13 mouse cellular contexts compared by ENCODE assay signal in genomic region chr7:16780076-16780475, GRCm38 (mm10). TPM values are rescaled to one million over a fixed set of nuclear protein-coding genes. Genes with fewer than 3 reads are reported as not detected.
DNase-seq lines count a peak whose midpoint lies in the region; ATAC-seq and TF ChIP-seq lines count a peak whose summit lies in the region.
"Had no signal": no experiment of that assay in that cellular context is flagged by ENCODE, and none has a peak within 500 bp of the region (broad histone marks: within the 10 kb centered on the region; RNA-seq: fewer than 3 reads in every experiment).

No protein-coding gene starts in this region.

- peaks cover 28% of the 10 kb centered on the region for H3K4me1 ChIP-seq in kidney, embryonic 16.5 days (ENCODE audit: insufficient read depth, low read length)
- no peaks in the 10 kb centered on the region for H3K4me1 ChIP-seq in cerebellum, adult 2 months (ENCODE audit: control insufficient read depth, insufficient read depth, low read length)

- WGBS in kidney, embryonic 16.5 days = 53% methylated on average over 5 of the region's 5 CpGs
- WGBS in cerebellum, adult 2 months = 59% methylated on average over 5 of the region's 5 CpGs

- H3K36me3 ChIP-seq in kidney, embryonic 16.5 days (ENCODE audit: insufficient read depth, low read length) = no peaks in the 10 kb centered on the region

- H3K9me3 ChIP-seq in kidney, embryonic 16.5 days (ENCODE audit: low read length) = no peaks in the 10 kb centered on the region

- no peak for TF ChIP-seq CTCF in cerebellum, adult 2 months (IDR thresholded peaks at IDR 0.05; ENCODE audit: borderline replicate concordance, insufficient read depth, low read depth, low read length)

- no peak overlapping the region for H3K4me3 ChIP-seq in kidney, embryonic 16.5 days (ENCODE audit: low read length)
- no peak overlapping the region for H3K4me3 ChIP-seq in cerebellum, adult 2 months (replicated peaks; ENCODE audit: insufficient read depth, low read depth, low read length)

- H3K27me3 ChIP-seq in kidney, embryonic 16.5 days (ENCODE audit: insufficient read depth, low read length) = no peaks in the 10 kb centered on the region
- H3K27me3 ChIP-seq in cerebellum, adult 2 months (ENCODE audit: control insufficient read depth, insufficient read depth, low read length) = no peaks in the 10 kb centered on the region

- DNase-seq in ovary, adult 18-20 months (ENCODE audit: low spot score) = peak; percentile 39
- DNase-seq in ovary, postnatal 10 days (ENCODE audit: low spot score) = no peak
- DNase-seq in gastrocnemius, postnatal 25 days = peak; percentile 76
- peak; percentile 84 for DNase-seq in skeletal muscle tissue, adult 2 months (ENCODE audit: low read depth, low spot score)
- no peak for DNase-seq in thymus, postnatal 0 days (ENCODE audit: low spot score)
- no peak for DNase-seq in cerebellum, adult 2 months
- DNase-seq in right cerebral cortex, postnatal 36 days (ENCODE audit: low spot score in 2 of 2) = no peak
- DNase-seq: cerebellum, postnatal 25 days; thymus, adult 18-20 months had no signal

- no peak for TF ChIP-seq POLR2A in cerebellum, adult 2 months (IDR thresholded peaks at IDR 0.05; ENCODE audit: borderline replicate concordance, insufficient read depth, low read length)

- peak overlapping the region; percentile 77 for H3K27ac ChIP-seq in kidney, embryonic 16.5 days (ENCODE audit: low read length)
- H3K27ac ChIP-seq in cerebellum, adult 2 months (ENCODE audit: insufficient read depth, low read length) = no peak overlapping the region
- H3K27ac ChIP-seq: layer of hippocampus, adult 2 months had no signal

- H3K9ac ChIP-seq in kidney, embryonic 16.5 days (replicated peaks; ENCODE audit: low read length) = no peak overlapping the region

- peak; percentile 14; the same call in 1 of the 2 replicates for ATAC-seq in kidney, embryonic 16.5 days (ENCODE audit: low FRiP score, low TSS enrichment)

- no peak overlapping the region for H3K4me2 ChIP-seq in kidney, embryonic 16.5 days (replicated peaks; ENCODE audit: low read depth, low read length)

RNA-seq across cellular contexts. Expression of gene Slc1a5, which starts 1.1 kb away (rescaled TPM):
- 10 to 100 TPM; 14.2 to 47.4 TPM for total RNA-seq in gastrocnemius, postnatal 25 days (2021)
- polyA plus RNA-seq in kidney, embryonic 16.5 days (2015; fragmentation: Nextera tagmentation; extraction: Ambion mirVana) = 49.2 and 51.0 TPM in 2 replicates
- 77.9 and 80.3 TPM in 2 replicates for polyA plus RNA-seq in thymus, postnatal 0 days (2015; fragmentation: Nextera tagmentation; extraction: Ambion mirVana)
- polyA plus RNA-seq in cerebellum, adult 2 months (2012; rRNA removed) = 3.5 and 4.0 TPM in 2 replicates

RNA-seq across cellular contexts. Expression of gene Strn4, which starts 35.6 kb away (rescaled TPM):
- 10 to 100 TPM; 13.2 to 22.4 TPM for total RNA-seq in gastrocnemius, postnatal 25 days (2021)
- polyA plus RNA-seq in kidney, embryonic 16.5 days (2015; fragmentation: Nextera tagmentation; extraction: Ambion mirVana) = 98.4 and 111 TPM in 2 replicates
- polyA plus RNA-seq in thymus, postnatal 0 days (2015; fragmentation: Nextera tagmentation; extraction: Ambion mirVana) = 57.1 and 60.9 TPM in 2 replicates
- 158 and 160 TPM in 2 replicates for polyA plus RNA-seq in cerebellum, adult 2 months (2012; rRNA removed)

RNA-seq across cellular contexts. Expression of gene Fkrp, which starts 36.5 kb away (rescaled TPM):
- total RNA-seq in gastrocnemius, postnatal 25 days (2021) = 10 to 100 TPM; 35.7 to 42.3 TPM
- 36.3 and 36.6 TPM in 2 replicates for polyA plus RNA-seq in kidney, embryonic 16.5 days (2015; fragmentation: Nextera tagmentation; extraction: Ambion mirVana)
- polyA plus RNA-seq in thymus, postnatal 0 days (2015; fragmentation: Nextera tagmentation; extraction: Ambion mirVana) = 17.1 and 18.8 TPM in 2 replicates
- 38.6 and 38.9 TPM in 2 replicates for polyA plus RNA-seq in cerebellum, adult 2 months (2012; rRNA removed)

RNA-seq across cellular contexts. Expression of gene Ap2s1, which starts 41.9 kb away (rescaled TPM):
- total RNA-seq in gastrocnemius, postnatal 25 days (2021) = 10 to 100 TPM; 52.5 to 56.7 TPM
- polyA plus RNA-seq in kidney, embryonic 16.5 days (2015; fragmentation: Nextera tagmentation; extraction: Ambion mirVana) = 269 and 282 TPM in 2 replicates
- 326 and 329 TPM in 2 replicates for polyA plus RNA-seq in thymus, postnatal 0 days (2015; fragmentation: Nextera tagmentation; extraction: Ambion mirVana)
- polyA plus RNA-seq in cerebellum, adult 2 months (2012; rRNA removed) = 424 and 454 TPM in 2 replicates

RNA-seq across cellular contexts. Expression of gene Ceacam9, which starts 58.3 kb away (rescaled TPM):
- not detected for total RNA-seq in gastrocnemius, postnatal 25 days (2021)
- polyA plus RNA-seq in kidney, embryonic 16.5 days (2015; fragmentation: Nextera tagmentation; extraction: Ambion mirVana) = not detected in 2 replicates
- 0.23 and 0.44 TPM in 2 replicates for polyA plus RNA-seq in thymus, postnatal 0 days (2015; fragmentation: Nextera tagmentation; extraction: Ambion mirVana)
- not detected in 2 replicates for polyA plus RNA-seq in cerebellum, adult 2 months (2012; rRNA removed)
- total RNA-seq: layer of hippocampus, adult 2 months; neutrophil, adult 5-6 weeks had no signal
- polyA plus RNA-seq: liver, embryonic 14.5 days had no signal

Comparison
In these comparisons a context has a peak if more than half of its experiments do, and no peak if none do; other contexts are left out.
1. DNase-seq: peak in ovary, adult 18-20 months (single experiment), gastrocnemius, postnatal 25 days (single experiment) and skeletal muscle tissue, adult 2 months (single experiment); none in ovary, postnatal 10 days (single experiment), thymus, postnatal 0 days (single experiment), cerebellum, adult 2 months (0 of 2) and right cerebral cortex, postnatal 36 days (0 of 2).
2. RNA of gene Slc1a5, which starts 1.1 kb away (polyA plus RNA-seq): 77.9 to 80.3 TPM in thymus, postnatal 0 days and 49.2 to 51.0 TPM in kidney, embryonic 16.5 days; 3.5 to 4.0 TPM in cerebellum, adult 2 months; every median in the first group is over 10 times any median in the second.